Mouse (Mus musculus) urinary bladder, adult 2 months (tissue): ENCODE measurements around the gene Mcee. TPM values are rescaled to one million over a fixed set of nuclear protein-coding genes. Genes with fewer than 3 reads are reported as not detected.

Experiments
- DNase-seq: peaks from one replicate; pipeline ENCODE4 v3.0.0; 2022; ENCODE audit warnings: low spot score
- polyA plus RNA-seq: library from polyadenylated mRNA; depleted of rRNA; stranded (reverse); fragments of >200 nt; gene quantifications from 2 replicates; pipeline ENCODE4 v1.2.3, GENCODE M21; 2012; rRNA removed

The Mcee gene
- 68.9 and 85.7 TPM in 2 replicates for polyA plus RNA-seq

- DNase-seq, result peak; percentile 88
These were observed at the start of gene Mcee, which contains the start of gene Mphosph10 for GRCm38 (mm10) chr7:64392122-64392818. Mcee (plus strand) TSS chr7:64392607. Mphosph10 (minus strand) TSS chr7:64392268.

DNA sequence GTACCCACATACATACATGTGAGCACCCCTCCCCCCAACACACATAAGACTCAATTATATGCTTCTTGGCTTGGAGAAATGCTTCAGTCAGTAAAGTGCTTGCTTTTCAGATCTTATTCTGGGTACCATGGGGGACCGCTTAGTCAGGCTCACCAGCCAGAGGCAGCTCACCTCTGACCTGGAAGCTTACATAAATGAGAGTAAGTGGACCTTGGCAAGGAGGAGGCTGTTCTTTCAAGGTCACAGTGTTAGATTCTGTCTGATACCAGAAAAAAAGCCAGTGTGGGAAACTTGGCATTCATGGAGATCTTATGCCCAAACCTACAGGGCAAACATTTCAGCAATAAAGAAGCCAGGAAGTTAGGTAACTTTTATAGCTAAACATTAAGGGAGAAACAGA lies 44.6 kb upstream of the Mcee start:
- DNase-seq, result no peak

DNA sequence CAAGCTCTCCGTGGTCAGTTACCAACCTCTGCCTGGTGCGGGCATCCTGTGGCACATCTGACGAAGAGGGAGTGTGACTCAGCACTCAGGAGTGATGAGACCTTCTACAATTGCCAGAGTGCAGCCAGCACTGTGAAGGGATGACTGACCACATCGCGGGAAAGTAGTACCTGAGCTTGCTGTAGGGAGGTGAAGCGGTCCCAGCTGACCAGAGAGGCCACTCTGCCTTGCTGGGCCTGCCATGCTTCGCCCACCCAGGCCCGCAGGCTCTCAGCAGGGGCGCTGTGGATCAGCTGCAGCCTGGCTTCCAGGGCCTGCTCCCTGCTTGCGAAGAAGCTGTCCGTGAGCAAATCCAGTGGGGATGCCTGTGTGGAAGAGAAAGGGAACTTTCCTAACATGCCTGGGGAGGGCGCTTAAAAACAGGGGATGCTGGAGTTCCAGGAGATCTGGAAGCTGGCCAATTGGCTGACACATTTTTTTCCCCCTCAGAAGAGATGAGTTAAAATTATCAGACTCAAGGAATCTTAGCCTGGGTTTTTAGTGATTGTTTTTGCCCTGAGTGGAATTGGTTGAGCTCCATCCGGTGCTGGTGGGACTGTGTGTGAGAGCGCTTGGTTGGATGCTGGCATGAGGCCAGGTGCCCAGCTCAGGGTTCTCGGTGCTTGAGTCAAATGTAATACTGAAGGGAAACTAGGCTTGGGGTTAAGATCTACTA lies 43.1 kb upstream of the Mcee start:
- DNase-seq, result no peak

DNA sequence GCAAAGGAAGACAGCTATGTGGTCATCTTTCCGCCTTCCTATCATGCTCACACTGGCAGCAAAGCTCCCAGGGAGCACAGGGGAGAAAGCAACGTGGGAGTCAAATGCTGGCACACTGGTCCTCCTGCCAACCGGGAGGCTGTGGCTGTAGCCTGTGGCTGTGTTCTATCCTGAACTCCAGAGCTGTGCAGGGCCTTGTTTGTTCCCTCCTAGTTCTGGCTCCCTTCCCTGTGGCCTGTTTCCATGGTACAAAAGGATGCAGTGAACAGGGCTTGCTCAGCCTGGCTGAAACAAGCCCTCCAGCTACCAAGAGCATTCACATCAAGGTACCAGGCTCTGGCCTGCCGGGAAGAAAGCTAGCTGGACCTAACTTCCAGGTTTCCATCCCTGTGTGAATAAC lies 41.3 kb upstream of the Mcee start:
- DNase-seq, result no peak

DNA sequence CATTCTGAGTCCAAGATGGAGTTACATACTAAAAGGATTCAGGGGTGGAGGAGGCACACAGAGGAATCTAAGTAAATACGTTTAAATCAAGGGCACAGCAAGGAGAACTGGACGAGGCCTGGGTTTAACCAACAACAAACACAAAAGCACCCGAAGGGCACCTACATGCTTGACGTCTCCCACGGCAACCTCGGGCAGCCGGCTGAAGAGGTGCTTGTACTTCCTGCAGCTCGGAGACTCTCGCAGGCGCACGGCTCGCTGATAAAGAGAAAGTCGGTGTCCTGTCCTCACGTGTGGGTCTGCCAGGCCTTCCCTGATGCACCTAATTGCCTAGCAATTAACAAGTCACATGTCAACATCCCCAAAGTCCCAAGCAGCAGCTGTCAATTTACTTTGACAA lies 38.2 kb upstream of the Mcee start:
- DNase-seq, result no peak

- no peak for DNase-seq
These were observed 35.7 kb upstream of the Mcee start for GRCm38 (mm10) chr7:64356661-64357060.

DNA sequence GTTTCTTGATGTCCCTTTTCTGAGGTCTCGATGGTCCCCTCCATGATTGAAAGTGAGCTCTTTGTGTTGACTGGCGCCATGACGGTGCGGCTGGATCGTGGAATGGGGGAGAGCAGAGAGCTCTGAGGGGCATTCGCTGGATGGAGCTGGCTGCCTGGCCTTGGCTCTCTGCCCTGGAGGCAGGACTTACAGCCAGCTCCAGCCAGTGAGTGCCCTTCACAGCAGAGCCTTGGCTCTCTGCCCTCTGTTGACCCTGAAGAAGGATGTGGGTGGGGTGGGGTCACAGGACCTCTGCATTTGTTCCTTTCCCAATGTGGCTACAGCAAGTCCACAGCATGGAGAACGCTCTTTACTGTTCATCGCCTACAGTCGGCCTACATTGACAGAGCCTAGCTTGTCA lies 35.0 kb upstream of the Mcee start:
- no peak for DNase-seq

GRCm38 (mm10) chr7:64358666-64359065 lies 33.7 kb upstream of the Mcee start:
- no peak for DNase-seq

- DNase-seq, result no peak
These were observed 32.3 kb upstream of the Mcee start for GRCm38 (mm10) chr7:64359943-64360585.

GRCm38 (mm10) chr7:64360586-64360945 lies 31.8 kb upstream of the Mcee start:
- no peak for DNase-seq

GRCm38 (mm10) chr7:64365863-64366262 lies 26.5 kb upstream of the Mcee start:
- DNase-seq, result no peak

DNA sequence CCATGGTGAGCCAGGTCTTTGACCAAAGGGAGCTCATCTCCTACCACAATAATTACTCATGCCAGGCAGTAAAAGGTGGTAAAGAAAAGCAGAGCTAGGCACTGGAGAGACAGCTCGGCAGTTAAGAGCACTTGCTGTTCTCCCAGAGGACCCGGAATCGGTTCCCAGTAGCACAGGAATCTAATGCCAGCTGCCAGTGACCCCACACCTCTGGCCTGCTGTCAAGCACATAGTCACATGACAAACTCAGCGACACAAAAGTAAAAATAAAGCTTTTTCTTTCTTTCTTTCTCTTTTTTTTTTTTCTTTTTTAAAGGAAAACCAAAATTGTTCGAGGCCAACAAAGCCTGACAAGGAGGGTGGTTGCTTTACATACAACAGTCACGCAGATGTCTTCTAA lies 22.6 kb upstream of the Mcee start:
- DNase-seq, result no peak

- no peak for DNase-seq
These were observed 20.2 kb upstream of the Mcee start for GRCm38 (mm10) chr7:64371940-64372878.

DNA sequence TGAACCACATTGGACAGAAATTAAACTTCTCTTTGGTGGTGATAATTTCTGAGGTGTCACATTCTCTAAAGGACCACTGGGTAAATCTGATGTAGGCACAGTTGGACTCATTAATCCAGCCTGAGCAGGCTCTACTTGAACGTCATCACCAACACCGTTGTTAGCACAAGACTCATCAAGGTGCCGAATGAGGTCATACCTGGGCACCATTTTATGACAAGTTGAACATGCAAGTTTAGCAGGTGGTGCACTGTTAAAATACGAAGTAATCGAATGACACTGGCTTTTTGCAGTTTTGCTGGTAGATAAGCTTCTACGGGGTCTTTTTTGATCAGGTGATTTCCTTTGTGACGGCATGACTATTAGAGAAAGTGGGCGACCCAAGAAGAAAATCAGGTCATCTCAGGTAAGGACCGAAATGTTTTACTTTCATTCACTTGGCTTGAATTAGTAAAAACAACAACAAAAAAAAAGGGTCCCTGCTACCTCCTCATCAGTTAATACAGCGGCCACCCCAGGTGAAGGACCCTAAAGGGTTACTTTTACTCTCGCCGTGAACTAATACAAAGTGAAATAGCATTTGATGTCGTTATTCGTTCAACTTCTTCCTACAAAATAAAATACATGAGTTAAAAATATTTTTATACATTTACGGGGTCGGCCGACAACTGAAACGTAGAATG lies 19.1 kb upstream of the Mcee start:
- DNase-seq, result no peak

DNA sequence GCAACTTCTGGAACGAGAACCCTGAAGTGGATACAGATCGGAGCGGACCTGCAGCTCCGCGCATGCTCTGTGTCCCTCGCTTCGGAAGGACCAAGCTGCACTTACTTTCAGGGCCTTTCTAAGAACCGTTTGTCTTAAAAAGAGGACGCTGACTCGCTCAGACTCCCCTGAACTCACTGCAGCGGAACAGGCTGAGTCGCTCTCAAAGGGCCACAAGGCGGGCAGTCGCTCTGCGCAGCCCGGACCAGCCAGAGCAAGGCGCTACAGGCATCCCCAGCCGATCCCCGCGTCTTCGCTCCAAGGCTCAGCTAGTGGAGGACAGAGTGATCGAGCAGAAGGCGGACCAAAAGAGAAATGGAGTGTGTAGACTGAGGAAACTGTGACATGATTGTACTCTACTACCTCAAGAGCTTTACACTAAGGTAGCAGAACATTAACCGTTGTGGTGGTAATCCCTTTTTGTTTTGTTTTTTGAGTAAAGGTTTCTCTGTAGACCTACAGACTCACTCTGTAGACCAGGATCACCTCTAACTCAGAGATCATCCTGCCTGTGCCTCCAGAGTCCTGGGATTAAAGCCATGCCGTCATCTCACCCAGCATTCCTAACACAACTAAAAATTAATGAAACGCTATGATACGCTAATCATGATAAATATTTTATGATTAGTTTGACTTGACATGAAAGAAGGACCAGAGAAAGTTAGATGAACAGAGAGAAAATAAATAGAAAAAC lies 18.4 kb upstream of the Mcee start, which contains the start of gene Fan1:
Gene Fan1, minus strand, starts transcription at position 266 of the 733 bp plus-strand sequence.
- peak; percentile 77 for DNase-seq

GRCm38 (mm10) chr7:64391479-64391878 lies 928 bp upstream of the Mcee start:
- no peak for DNase-seq

- DNase-seq, result no peak
These were observed 378 bp downstream of the Mcee start for GRCm38 (mm10) chr7:64392819-64393151.

- no peak for DNase-seq
These were observed 8.3 kb downstream of the Mcee start for GRCm38 (mm10) chr7:64400725-64401124.

DNA sequence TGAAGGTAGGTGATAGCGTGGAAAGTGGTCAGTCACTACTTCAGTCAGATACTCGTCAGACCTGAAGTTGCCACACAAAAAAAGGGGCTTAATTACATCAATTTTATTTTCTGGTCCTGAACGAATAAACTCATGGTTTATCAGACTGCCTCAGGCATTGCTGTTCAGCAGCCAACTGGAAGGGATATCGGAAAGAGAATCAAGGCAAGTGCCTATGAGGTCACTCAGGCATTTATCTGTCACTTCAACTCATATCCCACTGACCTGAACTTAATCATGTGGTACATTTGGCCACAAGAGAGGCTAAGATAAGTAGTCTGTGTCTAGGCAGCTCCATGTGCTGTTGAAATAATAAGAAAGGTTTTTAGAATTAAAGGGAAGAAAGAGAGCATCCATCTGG lies 10.0 kb downstream of the Mcee start:
- DNase-seq, result no peak

DNA sequence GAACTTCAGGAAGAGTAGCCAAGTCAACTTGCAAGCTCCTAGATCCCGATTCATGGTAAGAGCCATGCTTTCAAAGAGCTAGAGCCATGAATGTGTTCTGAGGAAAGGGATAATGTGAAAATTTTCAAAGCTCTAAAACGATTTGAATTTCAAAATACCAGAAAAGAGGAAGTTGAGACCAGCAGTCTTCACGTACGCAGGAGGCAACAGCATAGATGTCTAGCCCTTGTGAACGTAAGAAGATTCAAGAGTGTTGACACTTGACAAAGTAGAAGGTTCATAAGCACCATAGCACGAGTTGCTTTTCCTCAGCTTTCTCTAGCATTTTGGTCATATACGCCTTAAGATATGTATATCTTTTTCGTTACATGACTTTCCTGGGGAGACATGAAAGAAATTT lies 11.6 kb downstream of the Mcee start:
- DNase-seq, result no peak

DNA sequence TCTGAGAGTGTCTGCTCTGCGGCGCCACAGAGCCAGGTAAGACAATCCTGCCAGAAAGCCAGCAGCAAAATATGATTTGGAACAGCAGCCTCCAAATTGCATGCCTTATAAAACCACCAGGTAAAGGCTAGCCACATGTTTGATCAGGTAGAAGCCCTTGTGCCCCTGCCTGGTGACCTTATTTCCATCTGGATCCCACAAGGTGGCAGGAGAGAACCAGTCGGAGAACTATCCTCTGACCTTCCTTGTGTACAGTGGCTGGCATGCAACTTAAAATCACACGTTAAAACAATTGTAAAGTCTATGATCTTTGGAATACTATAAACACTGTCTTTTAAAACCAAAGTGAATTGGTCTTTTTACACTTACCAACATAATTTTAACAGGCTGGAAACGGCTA lies 32.5 kb downstream of the Mcee start:
- no peak for DNase-seq
